Mouse (Mus musculus): ENCODE measurements around the gene Rxra. TPM values are rescaled to one million over a fixed set of nuclear protein-coding genes. Genes with fewer than 3 reads are reported as not detected.

Gene Rxra
- total and polyA plus RNA-seq, 3 experiments: 2.1 to 5.5 (median 2.4) TPM

GRCm38 (mm10) chr2:27710871-27711382 is 34.7 kb downstream of the Rxra start:
- Histone ChIP-seq H3K4me3 (replicated peaks in 1 of 3; ENCODE audit: low read depth in 2 of 3, low read length in 2 of 3, poor library complexity in 1 of 3) (no peak overlapping the region), H3K27me3 (replicated peaks) (peaks cover 7% of the 10 kb centered on the region), H3K9ac (ENCODE audit: insufficient read depth, low read depth) (no peak overlapping the region), H3K27ac (ENCODE audit: insufficient read depth, low read depth) (no peak overlapping the region), H3K4me1 (ENCODE audit: control insufficient read depth in 1 of 2, insufficient read depth in 2 of 2) (no peaks in the 10 kb centered on the region), H3K36me3 (replicated peaks in 1 of 2; ENCODE audit: control insufficient read depth in 1 of 2, insufficient read depth in 1 of 2, low read length in 1 of 2) (no peaks in the 10 kb centered on the region), H3K79me2 (replicated peaks; ENCODE audit: control insufficient read depth, extremely low read depth, insufficient read depth, poor library complexity, severe bottlenecking) (no peaks in the 10 kb centered on the region), H3K9me3 (replicated peaks; ENCODE audit: low read length) (no peaks in the 10 kb centered on the region), H3K4me2 (ENCODE audit: insufficient read depth, low read depth, poor library complexity, severe bottlenecking) (no peak overlapping the region)
- no peak for TF ChIP-seq USF2 (conservative IDR thresholded peaks at IDR 0.05; ENCODE audit: low read depth, low read length)
- no peak for TF ChIP-seq NELFE (IDR thresholded peaks at IDR 0.05; ENCODE audit: low read depth, low read length)
- no peak for TF ChIP-seq MAZ (IDR thresholded peaks at IDR 0.05; ENCODE audit: low read depth, low read length)
- in situ Hi-C loops (cut with MboI; ENCODE audit: low pct_ligation_motif_present, low pct_unique_long_range_greater_than_20kb, low sequenced_read_pairs): no loop called here
- dilution Hi-C loops (cut with MboI; ENCODE audit: extremely low pct_ligation_motif_present, extremely low pct_unique_long_range_greater_than_20kb, low sequenced_read_pairs): no loop called here
- no peak for DNase-seq (ENCODE audit: extremely low read depth)

- H3K27ac ChIP-seq (ENCODE audit: insufficient read depth, low read depth): no peak overlapping the region
- no peak for DNase-seq (ENCODE audit: extremely low read depth)
- in situ Hi-C loops (cut with MboI; ENCODE audit: low pct_ligation_motif_present, low pct_unique_long_range_greater_than_20kb, low sequenced_read_pairs) (no loop called here), dilution Hi-C loops (cut with MboI; ENCODE audit: extremely low pct_ligation_motif_present, extremely low pct_unique_long_range_greater_than_20kb, low sequenced_read_pairs) (no loop called here)
- no peak overlapping the region for H3K4me2 ChIP-seq (ENCODE audit: insufficient read depth, low read depth, poor library complexity, severe bottlenecking)
- no peaks in the 10 kb centered on the region for H3K9me3 ChIP-seq (replicated peaks; ENCODE audit: low read length)
- TF ChIP-seq ELF1 (IDR thresholded peaks at IDR 0.05; ENCODE audit: low read depth, low read length) (no peak), E2F4 (IDR thresholded peaks at IDR 0.05; ENCODE audit: insufficient replicate concordance, low read depth, low read length) (no peak), RCOR1 (conservative IDR thresholded peaks at IDR 0.05; ENCODE audit: low read depth, low read length) (no peak), JUND (conservative IDR thresholded peaks at IDR 0.05; ENCODE audit: low read depth, low read length) (no peak), GABPA (IDR thresholded peaks at IDR 0.05; ENCODE audit: insufficient replicate concordance, low read depth, low read length) (no peak), ZC3H11A (IDR thresholded peaks at IDR 0.05; ENCODE audit: low read depth, low read length) (no peak), ZMIZ1 (IDR thresholded peaks at IDR 0.05; ENCODE audit: low read depth, low read length) (no peak), USF2 (conservative IDR thresholded peaks at IDR 0.05; ENCODE audit: low read depth, low read length) (no peak)
- no peaks in the 10 kb centered on the region for H3K79me2 ChIP-seq (replicated peaks; ENCODE audit: control insufficient read depth, extremely low read depth, insufficient read depth, poor library complexity, severe bottlenecking)
- H3K36me3 ChIP-seq (replicated peaks in 1 of 2; ENCODE audit: control insufficient read depth in 1 of 2, insufficient read depth in 1 of 2, low read length in 1 of 2): no peaks in the 10 kb centered on the region
- H3K4me3 ChIP-seq (replicated peaks in 1 of 3; ENCODE audit: low read depth in 2 of 3, low read length in 2 of 3, poor library complexity in 1 of 3): no peak overlapping the region
- peaks cover 5% of the 10 kb centered on the region for H3K27me3 ChIP-seq (replicated peaks)
- no peak overlapping the region for H3K9ac ChIP-seq (ENCODE audit: insufficient read depth, low read depth)
- H3K4me1 ChIP-seq (ENCODE audit: control insufficient read depth in 1 of 2, insufficient read depth in 2 of 2): no peaks in the 10 kb centered on the region
Measured at GRCm38 (mm10) chr2:27712626-27713025, 36.4 kb downstream of the Rxra start.

- in situ Hi-C loops (cut with MboI; ENCODE audit: low pct_ligation_motif_present, low pct_unique_long_range_greater_than_20kb, low sequenced_read_pairs): no loop called here
- dilution Hi-C loops (cut with MboI; ENCODE audit: extremely low pct_ligation_motif_present, extremely low pct_unique_long_range_greater_than_20kb, low sequenced_read_pairs): no loop called here
- Histone ChIP-seq H3K36me3 (replicated peaks in 1 of 2; ENCODE audit: control insufficient read depth in 1 of 2, insufficient read depth in 1 of 2, low read length in 1 of 2) (no peaks in the 10 kb centered on the region), H3K79me2 (replicated peaks; ENCODE audit: control insufficient read depth, extremely low read depth, insufficient read depth, poor library complexity, severe bottlenecking) (no peaks in the 10 kb centered on the region), H3K4me1 (ENCODE audit: control insufficient read depth in 1 of 2, insufficient read depth in 2 of 2) (no peaks in the 10 kb centered on the region), H3K9ac (ENCODE audit: insufficient read depth, low read depth) (no peak overlapping the region), H3K4me2 (ENCODE audit: insufficient read depth, low read depth, poor library complexity, severe bottlenecking) (no peak overlapping the region), H3K9me3 (replicated peaks; ENCODE audit: low read length) (no peaks in the 10 kb centered on the region), H3K27me3 (replicated peaks) (peaks cover 7% of the 10 kb centered on the region), H3K4me3 (replicated peaks in 1 of 3; ENCODE audit: low read depth in 2 of 3, low read length in 2 of 3, poor library complexity in 1 of 3) (no peak overlapping the region), H3K27ac (ENCODE audit: insufficient read depth, low read depth) (no peak overlapping the region)
- DNase-seq (ENCODE audit: extremely low read depth): no peak
- TF ChIP-seq KAT2A (IDR thresholded peaks at IDR 0.05; ENCODE audit: insufficient replicate concordance, low read length) (no peak), MYC (IDR thresholded peaks at IDR 0.05; ENCODE audit: low read depth, low read length) (no peak), JUN (IDR thresholded peaks at IDR 0.05; ENCODE audit: insufficient read depth, low read depth, low read length) (no peak), GABPA (IDR thresholded peaks at IDR 0.05; ENCODE audit: insufficient replicate concordance, low read depth, low read length) (no peak), PAX5 (IDR thresholded peaks at IDR 0.05; ENCODE audit: low read length) (no peak), ELF1 (IDR thresholded peaks at IDR 0.05; ENCODE audit: low read depth, low read length) (no peak), EP300 (IDR thresholded peaks at IDR 0.05; ENCODE audit: low read length) (no peak), USF1 (IDR thresholded peaks at IDR 0.05; ENCODE audit: low read depth, low read length) (no peak), ZNF384 (IDR thresholded peaks at IDR 0.05; ENCODE audit: low read depth, low read length) (no peak), SIN3A (IDR thresholded peaks at IDR 0.05; ENCODE audit: low read length) (no peak), ZC3H11A (IDR thresholded peaks at IDR 0.05; ENCODE audit: low read depth, low read length) (no peak), POLR2A (IDR thresholded peaks at IDR 0.05; ENCODE audit: low read depth, low read length) (no peak), BHLHE40 (IDR thresholded peaks at IDR 0.05; ENCODE audit: low read depth, low read length) (no peak), TCF12 (IDR thresholded peaks at IDR 0.05; ENCODE audit: low read depth, low read length) (no peak), POLR2AphosphoS2 (IDR thresholded peaks at IDR 0.05; ENCODE audit: low read depth, low read length) (no peak), JUND (conservative IDR thresholded peaks at IDR 0.05; ENCODE audit: low read depth, low read length) (no peak), CTCF (conservative IDR thresholded peaks at IDR 0.05 in 1 of 2, IDR thresholded peaks at IDR 0.05 in 1 of 2; ENCODE audit: low read depth in 2 of 2, low read length in 2 of 2) (no peak), UBTF (IDR thresholded peaks at IDR 0.05; ENCODE audit: low read depth, low read length) (no peak), TBP (conservative IDR thresholded peaks at IDR 0.05; ENCODE audit: low read depth, low read length) (no peak)
Measured at GRCm38 (mm10) chr2:27713378-27713777, 37.1 kb downstream of the Rxra start.

Data from CH12.LX (cell line).